Mouse (Mus musculus): ENCODE data around the gene Pex5. TPM values are rescaled to one million over a fixed set of nuclear protein-coding genes. Genes with fewer than 3 reads are reported as not detected.

The Pex5 gene
- polyA plus RNA-seq, 1 experiment from 2014 or later, result 25.4 TPM

GRCm38 (mm10) chr6:124358953-124359352 lies 55.9 kb downstream of the Pex5 start:
- ATAC-seq (ENCODE audit: insufficient number of reproducible peaks, low FRiP score), result no peak
- H3K9ac ChIP-seq, result no peak overlapping the region
- H3K9me3 ChIP-seq (replicated peaks), result no peaks in the 10 kb centered on the region
- WGBS, result 77% methylated on average over 6 of the region's 6 CpGs
- H3K36me3 ChIP-seq, result no peaks in the 10 kb centered on the region
- no peak overlapping the region for H3K4me2 ChIP-seq
- H3K4me3 ChIP-seq, result no peak overlapping the region
- H3K27me3 ChIP-seq (replicated peaks), result no peaks in the 10 kb centered on the region
- H3K27ac ChIP-seq (ENCODE audit: poor library complexity, severe bottlenecking), result no peak overlapping the region
- H3K4me1 ChIP-seq (replicated peaks), result no peaks in the 10 kb centered on the region

GRCm38 (mm10) chr6:124353246-124353645 lies 61.6 kb downstream of the Pex5 start:
- WGBS, result 70% methylated on average over 2 of the region's 2 CpGs
- H3K9me3 ChIP-seq (replicated peaks), result no peaks in the 10 kb centered on the region
- no peaks in the 10 kb centered on the region for H3K36me3 ChIP-seq
- H3K4me3 ChIP-seq, result no peak overlapping the region
- H3K27me3 ChIP-seq (replicated peaks), result no peaks in the 10 kb centered on the region
- H3K4me1 ChIP-seq (replicated peaks), result no peaks in the 10 kb centered on the region
- no peak overlapping the region for H3K27ac ChIP-seq (ENCODE audit: poor library complexity, severe bottlenecking)
- no peak overlapping the region for H3K9ac ChIP-seq
- ATAC-seq (ENCODE audit: insufficient number of reproducible peaks, low FRiP score), result no peak
- no peak overlapping the region for H3K4me2 ChIP-seq

Other genes starting within 250 kb of the Pex5 start
- not detected in 2 replicates for gene Vmn2r27, start 183.2 kb downstream of the Pex5 start, polyA plus RNA-seq (2016; fragmentation: Nextera tagmentation; extraction: Ambion mirVana)
- not detected in 2 replicates for gene Cd163, start 110.4 kb downstream of the Pex5 start, polyA plus RNA-seq (2016; fragmentation: Nextera tagmentation; extraction: Ambion mirVana)
- gene Clstn3, start 49.7 kb upstream of the Pex5 start, polyA plus RNA-seq (2016; fragmentation: Nextera tagmentation; extraction: Ambion mirVana), result 1.5 and 1.7 TPM in 2 replicates
- gene C1rl, start 78.0 kb upstream of the Pex5 start, polyA plus RNA-seq (2016; fragmentation: Nextera tagmentation; extraction: Ambion mirVana), result 0.31 and 0.41 TPM in 2 replicates
- 0.19 and 0.24 TPM in 2 replicates for gene C1ra, start 97.3 kb upstream of the Pex5 start, polyA plus RNA-seq (2016; fragmentation: Nextera tagmentation; extraction: Ambion mirVana)
- 0.49 TPM in 1 of 2 replicates, not detected in the other for gene C1s1, start 127.3 kb upstream of the Pex5 start, polyA plus RNA-seq (2016; fragmentation: Nextera tagmentation; extraction: Ambion mirVana)
- gene C1rb, start 155.2 kb upstream of the Pex5 start, polyA plus RNA-seq (2016; fragmentation: Nextera tagmentation; extraction: Ambion mirVana), result not detected in 2 replicates
- gene C1s2, start 221.0 kb upstream of the Pex5 start, polyA plus RNA-seq (2016; fragmentation: Nextera tagmentation; extraction: Ambion mirVana), result not detected in 2 replicates
- 37.4 and 40.0 TPM in 2 replicates for gene Lpcat3, start 248.0 kb upstream of the Pex5 start, polyA plus RNA-seq (2016; fragmentation: Nextera tagmentation; extraction: Ambion mirVana)

Data from heart, embryonic 12.5 days (tissue).